Mouse (Mus musculus) hematopoietic stem cell, adult 5-6 weeks (primary cell): ENCODE results near the gene Tnfrsf17. TPM values are rescaled to one million over a fixed set of nuclear protein-coding genes. Genes with fewer than 3 reads are reported as not detected.
"Not testable (repeated sequence)": the region's sequence is repeated elsewhere in the genome, so short reads cannot be mapped to it uniquely, and the experiment has no call there.

ENCODE experiments used
- ATAC-seq, 2 experiments: fragments of 125-278 bp in 1 of 2; replicated peaks in 1 of 2; 2 replicates each; pipeline ENCODE4 v1.8.0; 2016 to 2017; ENCODE audit warnings: inconsistent platforms in 2 of 2, mild to moderate bottlenecking in 2 of 2, moderate number of reproducible peaks in 2 of 2, low read depth in 1 of 2, moderate TSS enrichment in 1 of 2; ENCODE audit not compliant: low FRiP score in 2 of 2, poor library complexity in 2 of 2, severe bottlenecking in 2 of 2, insufficient read depth in 1 of 2, low TSS enrichment in 1 of 2
- total RNA-seq: library from RNA; stranded (forward); fragments of 172-1452, 232-1000 nt; gene quantifications from 2 replicates; pipeline ENCODE4 v1.2.3, GENCODE M21; 2017

Gene Tnfrsf17
- total RNA-seq, 1 experiment from 2014 or later, result not detected

DNA sequence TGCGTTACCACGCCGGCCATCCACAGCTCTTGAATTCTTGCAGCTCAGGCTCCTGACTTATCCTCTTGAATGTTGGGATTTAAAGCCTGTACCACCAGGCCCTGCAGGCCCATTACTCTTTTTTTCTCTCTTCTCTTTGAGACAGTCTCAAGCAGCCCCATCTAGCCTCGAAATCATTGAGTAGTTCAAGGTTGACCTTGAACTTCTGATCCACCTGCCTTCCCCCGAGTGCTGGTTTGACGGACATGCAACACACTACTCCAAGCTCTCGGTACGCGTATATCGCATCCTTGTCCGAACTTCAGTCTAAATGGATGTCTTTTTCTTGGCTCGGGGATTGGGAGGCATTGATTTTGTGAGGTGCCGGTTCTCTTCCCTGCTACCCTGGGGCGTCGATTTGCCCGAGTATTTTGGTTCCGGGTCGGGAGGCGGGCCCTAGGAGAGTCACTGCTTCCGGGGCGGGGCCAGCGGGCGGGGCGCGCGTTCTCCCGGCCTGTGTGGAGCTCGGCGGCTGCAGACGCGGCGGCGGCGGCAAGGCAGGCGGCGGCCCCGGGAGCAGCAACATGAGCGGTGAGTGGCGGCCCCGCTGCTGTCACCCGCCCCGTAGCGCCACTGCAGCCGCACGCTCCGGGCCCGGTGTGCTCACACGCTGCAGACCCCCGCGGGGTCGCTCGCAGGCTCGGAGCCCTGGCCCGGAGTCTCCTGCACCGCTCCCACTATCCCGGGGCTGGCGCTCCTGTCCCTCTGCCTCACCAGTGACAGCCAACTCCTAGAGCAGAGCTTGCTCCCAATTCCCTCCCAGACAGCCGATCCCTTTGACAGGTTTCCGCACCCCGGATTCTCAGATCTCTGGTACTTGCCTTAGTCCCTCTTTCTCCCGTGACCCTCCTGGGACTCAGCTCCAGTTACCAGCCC lies 9.1 kb downstream of the Tnfrsf17 start, which contains the start of gene Snx29:
Gene Snx29 (plus strand): TSS at position 500 of the 915 bp plus-strand sequence.
- ATAC-seq, result peak; percentile 84 to 90

DNA sequence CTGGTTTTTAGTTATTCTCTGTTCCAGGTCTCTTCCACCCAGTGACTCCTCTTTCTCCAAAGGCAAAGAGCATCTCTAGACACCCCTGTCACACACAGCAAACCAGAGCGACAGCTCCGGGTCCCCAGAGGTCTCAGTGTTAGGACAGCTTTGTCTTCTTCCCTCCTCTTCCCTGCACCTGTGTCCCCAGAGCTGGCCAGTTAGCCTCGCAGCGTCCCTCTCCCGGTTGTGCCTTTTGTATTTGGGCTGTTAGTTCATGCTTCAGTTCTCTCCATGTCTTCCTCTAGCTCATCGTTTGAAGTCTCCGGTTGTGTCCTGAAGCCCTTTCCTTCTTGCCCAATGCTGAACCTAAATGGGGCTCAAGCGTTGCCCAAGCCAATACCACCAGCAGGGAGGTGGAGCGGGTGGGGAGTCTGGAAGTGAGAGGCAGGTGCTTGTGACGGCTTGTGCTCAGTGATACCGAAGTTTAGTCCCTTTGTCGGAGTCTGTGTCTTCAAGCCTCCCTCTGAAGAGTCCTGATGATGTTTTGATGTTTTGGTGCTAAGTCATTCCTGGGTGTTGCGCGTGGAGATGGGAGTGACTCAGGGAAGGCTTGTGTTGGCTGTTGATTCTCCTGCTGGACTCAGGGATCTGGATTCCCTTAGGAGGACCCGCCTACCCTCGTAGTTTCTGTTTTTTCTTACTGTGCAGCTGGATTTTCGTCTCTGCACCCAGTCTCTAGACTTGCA lies 9.9 kb downstream of the Tnfrsf17 start:
- peak; percentile 48 to 72 for ATAC-seq

GRCm38 (mm10) chr16:11330081-11330800 lies 16.6 kb downstream of the Tnfrsf17 start:
- no peak for ATAC-seq

DNA sequence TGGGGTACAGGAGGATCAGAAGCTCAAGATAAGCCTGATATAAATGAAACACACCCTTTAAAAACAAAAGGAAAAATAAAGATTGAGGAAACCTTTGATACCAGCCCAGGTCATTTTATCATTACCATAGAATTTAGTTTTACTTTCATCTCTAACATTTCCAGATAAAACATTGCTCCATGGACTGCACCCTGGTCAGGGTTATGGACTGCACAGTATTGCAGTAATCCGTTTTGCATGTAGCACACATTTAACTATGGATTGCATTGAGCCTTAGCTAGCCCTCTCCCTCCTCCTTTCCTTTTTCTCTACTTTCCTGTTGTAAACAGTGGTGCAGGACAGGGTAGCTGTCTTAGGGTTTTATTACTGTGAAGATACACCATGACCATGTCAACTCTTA lies 17.4 kb downstream of the Tnfrsf17 start:
- no peak for ATAC-seq

GRCm38 (mm10) chr16:11343292-11343815 lies 29.7 kb downstream of the Tnfrsf17 start:
- ATAC-seq, result peak; percentile 87 to 89

DNA sequence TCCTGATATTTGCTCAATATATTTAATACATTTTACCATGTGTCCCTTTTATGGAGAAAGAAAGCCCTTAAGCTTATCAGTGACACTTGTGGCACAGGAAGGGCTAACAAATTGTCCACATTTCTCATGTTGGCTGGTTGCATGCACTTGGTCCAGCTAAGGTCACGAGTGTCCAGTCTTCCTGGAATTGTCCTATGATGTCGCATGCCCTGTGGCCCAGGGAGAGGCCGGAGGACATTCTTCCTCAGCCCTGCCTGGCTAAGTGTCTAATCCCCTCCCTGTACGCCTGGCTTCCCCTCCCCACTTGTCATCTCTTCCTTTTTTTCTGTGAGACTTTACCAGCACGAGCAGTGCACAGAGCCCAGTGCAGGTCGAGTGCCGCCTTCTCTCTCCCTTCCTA lies 38.3 kb downstream of the Tnfrsf17 start:
- ATAC-seq, result no peak

GRCm38 (mm10) chr16:11359173-11359572 lies 45.6 kb downstream of the Tnfrsf17 start:
- ATAC-seq, result no peak

DNA sequence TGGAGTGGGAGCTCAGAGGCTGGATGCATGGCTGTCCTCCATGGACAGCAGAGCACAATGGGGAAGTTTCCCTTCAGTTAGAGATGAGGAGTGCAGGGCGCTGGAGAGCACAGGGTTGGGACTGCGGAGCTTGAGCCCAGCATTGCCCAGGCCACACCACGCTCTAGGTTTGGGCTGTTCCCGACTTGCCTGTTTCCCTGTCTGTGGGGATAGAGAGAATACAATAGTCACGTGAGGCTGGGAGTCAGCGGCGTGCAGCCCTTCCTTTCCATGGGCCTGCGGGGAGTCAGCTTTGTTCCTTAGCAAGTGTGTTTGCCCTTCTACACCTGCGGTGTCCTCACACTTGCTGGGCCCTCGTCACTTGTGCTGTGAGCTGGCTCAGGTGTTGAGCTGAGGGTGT lies 46.3 kb downstream of the Tnfrsf17 start:
- no peak for ATAC-seq

DNA sequence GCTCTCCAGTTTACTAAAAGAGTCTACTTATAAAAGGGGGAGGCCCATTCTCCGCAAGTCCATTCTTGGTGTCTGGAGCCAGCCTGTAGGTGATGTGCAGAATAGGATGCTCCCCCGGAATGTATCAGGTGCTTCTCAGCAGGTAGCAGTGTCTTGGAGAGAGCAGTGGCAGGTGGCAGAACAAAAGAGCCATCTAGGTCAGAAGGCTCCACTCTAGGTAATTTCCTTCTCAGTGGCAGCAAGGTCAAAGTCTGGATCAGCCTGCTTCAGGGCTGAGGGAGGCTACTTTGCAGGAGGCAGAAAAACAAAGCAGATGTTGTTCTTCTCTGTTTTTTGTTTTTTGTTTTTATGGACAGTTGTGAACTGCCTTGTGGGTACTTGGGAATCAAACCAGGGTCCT lies 47.0 kb downstream of the Tnfrsf17 start:
- not testable (repeated sequence) for ATAC-seq

GRCm38 (mm10) chr16:11365626-11366025 lies 52.0 kb downstream of the Tnfrsf17 start:
- no peak for ATAC-seq

DNA sequence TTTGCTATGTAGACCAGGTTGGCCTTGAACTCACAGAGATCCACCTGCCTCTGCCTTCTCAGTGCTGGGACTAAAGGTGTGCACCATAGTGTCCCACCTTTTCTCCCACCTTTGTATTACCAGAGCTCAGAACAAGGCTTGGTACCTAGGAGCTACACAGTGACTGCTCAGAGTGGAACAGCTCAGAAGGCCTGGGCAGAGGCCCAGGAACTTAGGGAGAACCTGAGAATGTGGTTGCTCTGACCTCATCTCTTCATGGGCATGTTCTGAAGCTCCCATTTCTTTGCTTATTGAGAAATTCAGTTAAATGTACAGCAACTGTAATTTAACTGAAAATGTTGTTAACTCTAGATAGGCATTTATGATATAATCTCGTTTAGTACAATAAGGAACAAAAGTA lies 53.2 kb downstream of the Tnfrsf17 start:
- ATAC-seq, result no peak

DNA sequence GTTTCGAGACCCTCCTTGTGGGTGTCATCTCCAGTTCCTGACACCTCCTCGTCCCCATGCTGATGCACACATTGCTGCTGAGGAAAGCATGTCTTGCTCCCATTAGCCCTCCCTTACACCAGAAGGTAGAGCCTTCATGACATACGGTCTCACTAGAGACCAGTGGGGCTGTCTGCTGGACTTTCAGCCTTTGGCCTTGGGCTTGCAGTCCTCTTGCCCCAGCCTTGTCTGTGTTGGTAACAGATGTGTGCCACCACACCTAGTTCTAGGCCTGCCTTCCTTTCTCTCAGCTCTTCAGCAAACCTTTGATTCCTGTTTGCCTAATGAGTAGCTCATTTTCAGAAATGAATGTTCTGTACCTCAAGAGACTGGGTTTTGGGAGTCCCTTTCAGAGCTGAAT lies 54.8 kb downstream of the Tnfrsf17 start:
- no peak for ATAC-seq

- ATAC-seq, result 0 out of 4 replicates have a peak, but pooled peaks of 1 of the 2 experiments have one; percentile 8
These were observed 55.5 kb downstream of the Tnfrsf17 start for GRCm38 (mm10) chr16:11369162-11369561.

DNA sequence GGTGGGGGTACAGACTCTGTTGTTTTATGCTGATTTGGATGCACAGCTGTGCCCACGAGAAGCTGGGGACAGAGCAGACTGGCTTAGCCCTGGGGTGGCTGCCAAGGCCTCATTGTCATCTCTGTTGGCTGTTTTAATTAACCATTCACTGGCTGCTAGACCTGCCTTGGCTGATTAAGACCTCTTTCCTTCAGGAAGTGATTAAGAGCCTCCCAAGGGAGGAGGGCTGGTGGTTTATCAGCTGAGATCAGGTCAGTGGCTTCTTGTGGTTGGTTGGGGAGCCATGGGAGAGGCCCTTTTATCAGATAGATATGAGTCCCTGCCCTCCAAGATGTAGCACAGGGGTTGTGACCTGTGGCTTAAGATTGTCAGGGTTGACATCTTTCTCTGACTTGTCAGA lies 56.0 kb downstream of the Tnfrsf17 start:
- ATAC-seq, result peak in 1 of 2 experiments; percentile 35; a peak in 1 of 4 replicates
